Mouse (Mus musculus): ENCODE data around the gene Agpat2.

DNA sequence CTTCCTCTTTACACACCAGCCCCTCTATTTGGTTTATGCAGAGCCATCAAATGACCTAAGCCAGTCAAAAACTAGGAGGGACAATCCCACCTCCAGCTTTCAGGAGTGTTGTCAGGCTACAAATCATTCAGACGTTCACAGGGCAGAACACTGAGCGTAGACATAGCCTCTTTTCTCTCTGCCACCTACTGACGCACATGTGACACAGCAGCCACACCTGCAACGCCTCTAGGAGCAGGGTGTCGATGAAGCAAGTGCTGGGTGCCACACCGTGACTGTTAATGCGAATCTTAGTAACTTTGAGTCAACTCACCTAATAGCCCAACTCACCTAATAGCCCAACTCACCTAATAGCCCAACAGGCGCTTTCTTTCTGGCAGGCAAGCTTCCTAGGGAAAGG is 34.9 kb upstream of the Agpat2 start:
- peak; percentile 66 for TF ChIP-seq CTCF (IDR thresholded peaks at IDR 0.05; ENCODE audit: insufficient read depth, low read length)
- TF ChIP-seq POLR2A (IDR thresholded peaks at IDR 0.05; ENCODE audit: borderline replicate concordance, extremely low read depth, low read depth, low read length): 0 out of 2 replicates have a peak, but pooled peaks have one; percentile 15

Data from lung, adult 2 months (tissue).